Comparison of ENCODE assay signal across 25 mouse cellular contexts in genomic region chr14:36414656-36415273, GRCm38 (mm10).
DNase-seq lines count a peak whose midpoint lies in the region; ATAC-seq lines count a peak whose summit lies in the region.
"Had no signal": no experiment of that assay in that cellular context is flagged by ENCODE, and none has a peak within 500 bp of the region (broad histone marks: within the 10 kb centered on the region; RNA-seq: fewer than 3 reads in every experiment).

No protein-coding gene starts in this region.

- no peaks in the 10 kb centered on the region for H3K36me3 ChIP-seq in midbrain, embryonic 11.5 days (ENCODE audit: control insufficient read depth, insufficient read depth, low read length)
- H3K36me3 ChIP-seq in midbrain, embryonic 15.5 days (replicated peaks), result no peaks in the 10 kb centered on the region
- H3K36me3 ChIP-seq: embryonic facial prominence, embryonic 13.5 days; G1E; heart, embryonic 10.5 days; liver, embryonic 13.5 days had no signal

- peaks cover 6% of the 10 kb centered on the region for H3K4me1 ChIP-seq in midbrain, embryonic 11.5 days (ENCODE audit: control insufficient read depth, insufficient read depth, low read length)
- H3K4me1 ChIP-seq in midbrain, embryonic 15.5 days, result no peaks in the 10 kb centered on the region
- H3K4me1 ChIP-seq: embryonic facial prominence, embryonic 13.5 days; forebrain, embryonic 13.5 days; heart, embryonic 10.5 days; liver, embryonic 13.5 days had no signal

- WGBS in midbrain, embryonic 11.5 days, result 17% methylated on average over 3 of the region's 3 CpGs
- 21% methylated on average over 3 of the region's 3 CpGs for WGBS in midbrain, embryonic 15.5 days

- no peaks in the 10 kb centered on the region for H3K9me3 ChIP-seq in midbrain, embryonic 11.5 days (ENCODE audit: control insufficient read depth, low read length)
- no peaks in the 10 kb centered on the region for H3K9me3 ChIP-seq in midbrain, embryonic 15.5 days
- H3K9me3 ChIP-seq: embryonic facial prominence, embryonic 13.5 days; forebrain, embryonic 13.5 days; G1E; heart, embryonic 10.5 days; liver, embryonic 13.5 days had no signal

- peak; percentile 81 for ATAC-seq in midbrain, embryonic 11.5 days (ENCODE audit: low FRiP score)
- ATAC-seq in midbrain, embryonic 15.5 days (replicated peaks), result no peak
- ATAC-seq: forebrain, embryonic 13.5 days; intestine, postnatal 0 days; Patski had no signal

- H3K27ac ChIP-seq in midbrain, embryonic 11.5 days (ENCODE audit: low read depth, low read length), result no peak overlapping the region; the same call in 1 of the 2 replicates
- H3K27ac ChIP-seq in midbrain, embryonic 15.5 days, result no peak overlapping the region
- H3K27ac ChIP-seq: embryonic facial prominence, embryonic 13.5 days; forebrain, embryonic 13.5 days; heart, embryonic 10.5 days; left cerebral cortex, adult 2 months; liver, embryonic 13.5 days had no signal

- H3K27me3 ChIP-seq in midbrain, embryonic 11.5 days (ENCODE audit: control insufficient read depth, insufficient read depth, low read length), result no peaks in the 10 kb centered on the region
- no peaks in the 10 kb centered on the region for H3K27me3 ChIP-seq in midbrain, embryonic 15.5 days (replicated peaks)
- H3K27me3 ChIP-seq: CH12.LX; embryonic facial prominence, embryonic 13.5 days; forebrain, embryonic 13.5 days; liver, embryonic 13.5 days; Patski had no signal

- H3K4me3 ChIP-seq in midbrain, embryonic 11.5 days (ENCODE audit: low read depth, low read length), result no peak overlapping the region
- no peak overlapping the region for H3K4me3 ChIP-seq in midbrain, embryonic 15.5 days
- H3K4me3 ChIP-seq: embryonic facial prominence, embryonic 13.5 days; erythroblast, embryonic 14.5 days; forebrain, embryonic 13.5 days; heart, embryonic 10.5 days; left cerebral cortex, adult 2 months; liver, embryonic 13.5 days had no signal

- H3K9ac ChIP-seq in midbrain, embryonic 11.5 days (ENCODE audit: low read length), result no peak overlapping the region
- no peak overlapping the region for H3K9ac ChIP-seq in midbrain, embryonic 15.5 days
- H3K9ac ChIP-seq: embryonic facial prominence, embryonic 13.5 days; forebrain, embryonic 13.5 days; liver, embryonic 13.5 days had no signal

- DNase-seq in cerebellum, adult 9-11 months, result peak; percentile 16
- DNase-seq in cerebellum, postnatal 36 days, result no peak
- DNase-seq in midbrain, embryonic 11.5 days (ENCODE audit: low spot score, missing footprints), result peak; percentile 85
- peak; percentile 19 for DNase-seq in embryo, embryonic 10 days (ENCODE audit: low spot score)
- peak; percentile 25 for DNase-seq in mesoderm, embryonic 11.5 days (ENCODE audit: low read depth, low spot score)
- no peak for DNase-seq in right cerebral cortex, postnatal 25 days
- DNase-seq: adrenal gland, adult 2 months; B cell, adult 2 months; gastrocnemius, postnatal 10 days; heart, postnatal 4 days; kidney, postnatal 4 days; liver, embryonic 13.5 days; lung, adult 2 months; lung, postnatal 14 days; right cerebral cortex, adult 18-20 months had no signal

- no peak overlapping the region for H3K4me2 ChIP-seq in midbrain, embryonic 11.5 days
- H3K4me2 ChIP-seq in midbrain, embryonic 15.5 days, result no peak overlapping the region
- H3K4me2 ChIP-seq: embryonic facial prominence, embryonic 13.5 days; forebrain, embryonic 13.5 days; liver, embryonic 13.5 days had no signal

Comparison
In these comparisons a context has a peak if more than half of its experiments do, and no peak if none do; other contexts are left out.
1. DNase-seq: peak in cerebellum, adult 9-11 months (single experiment), midbrain, embryonic 11.5 days (single experiment), embryo, embryonic 10 days (single experiment) and mesoderm, embryonic 11.5 days (single experiment); none in cerebellum, postnatal 36 days (0 of 2) and right cerebral cortex, postnatal 25 days (single experiment).